Mouse (Mus musculus) thymus, adult 2 months (tissue): Measurements from ENCODE around the gene Purb.

Experiments
- CTCF ChIP-seq: fragments of 200-500 bp; IDR thresholded peaks from 2 replicates; pipeline ENCODE4 v1.5.1; 2012; ENCODE audit warnings: mild to moderate bottlenecking, control low read depth, low read length, moderate library complexity, borderline replicate concordance; ENCODE audit not compliant: control insufficient read depth, poor library complexity, insufficient read depth; ENCODE audit errors: extremely low read depth
- POLR2A ChIP-seq: fragments of 200-500 bp; IDR thresholded peaks from 2 replicates; pipeline ENCODE4 v1.6.1; 2012; ENCODE audit warnings: mild to moderate bottlenecking, low read length, control low read depth, moderate library complexity; ENCODE audit not compliant: control insufficient read depth, poor library complexity, insufficient read depth; ENCODE audit errors: extremely low read depth

DNA sequence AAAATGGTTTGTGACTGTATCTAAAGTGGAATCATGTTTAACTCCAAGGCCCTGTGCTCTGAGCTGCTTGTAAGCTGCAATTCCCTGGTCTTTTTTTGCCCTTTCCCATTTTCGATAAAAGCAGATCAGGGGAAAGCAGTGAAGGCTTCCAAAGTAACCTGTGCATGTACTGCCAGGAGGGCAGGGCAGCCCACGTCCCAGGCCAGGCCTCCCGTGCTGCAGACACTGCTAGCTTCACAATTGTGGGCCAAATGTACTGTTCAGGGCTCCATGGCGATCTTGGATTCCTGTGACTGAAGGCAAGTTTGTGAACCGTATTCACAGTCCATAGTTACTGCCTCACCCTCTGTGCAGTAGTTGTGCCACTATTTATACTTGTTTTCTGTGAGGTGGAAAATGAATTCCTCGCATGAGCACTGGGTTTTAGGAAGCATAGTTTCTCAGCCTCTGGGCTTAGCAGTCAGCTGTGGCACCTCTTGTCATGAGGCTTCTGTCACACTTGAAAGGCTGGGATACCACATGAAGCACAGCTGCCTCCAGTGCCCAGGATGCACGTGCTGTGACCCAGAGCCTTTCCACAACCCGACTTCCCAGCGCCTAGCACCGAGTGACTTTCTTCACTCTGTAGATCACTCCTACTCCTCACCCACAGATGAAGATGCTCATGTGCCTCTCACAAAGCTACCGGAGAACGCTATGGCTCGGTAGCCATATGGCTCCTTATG lies 5.1 kb upstream of the Purb start:
- TF ChIP-seq CTCF: no peak
- TF ChIP-seq POLR2A: no peak
